Mouse (Mus musculus) hindbrain, embryonic 15.5 days (tissue): ENCODE results near the gene Cenps. TPM values are rescaled to one million over a fixed set of nuclear protein-coding genes. Genes with fewer than 3 reads are reported as not detected.
A peak's percentile ranks its signal among the peaks of the same experiment; 100 is the strongest.

Experiments
- ATAC-seq: fragments of 200-750 bp; cut with Nextera tagmentation; 2 replicates; pipeline ENCODE4 v1.8.0; 2017; ENCODE audit warnings: low read depth, moderate number of reproducible peaks, moderate TSS enrichment; ENCODE audit not compliant: low FRiP score
- H3K27ac ChIP-seq: fragments of 300-500 bp; sonication (generic); replicated peaks from 2 replicates; pipeline ENCODE4 v1.5.1; 2015; ENCODE audit warnings: mild to moderate bottlenecking, inconsistent platforms
- H3K27me3 ChIP-seq: fragments of 300-500 bp; sonication (generic); 2 replicates; pipeline ENCODE4 v1.6.1; 2015; ENCODE audit warnings: control low read depth, inconsistent platforms
- H3K36me3 ChIP-seq: fragments of 300-500 bp; sonication (generic); 2 replicates; pipeline ENCODE4 v1.6.1; 2015; ENCODE audit warnings: control low read depth, inconsistent platforms
- H3K4me1 ChIP-seq: fragments of 300-500 bp; sonication (generic); replicated peaks from 2 replicates; pipeline ENCODE4 v1.6.1; 2015; ENCODE audit warnings: control low read depth, inconsistent platforms
- H3K4me2 ChIP-seq: fragments of 300-500 bp; sonication (generic); 2 replicates; pipeline ENCODE4 v1.6.1; 2015; ENCODE audit warnings: moderate library complexity, mild to moderate bottlenecking, inconsistent platforms
- H3K4me3 ChIP-seq: fragments of 300-500 bp; sonication (generic); 2 replicates; pipeline ENCODE4 v1.5.1; 2015; ENCODE audit warnings: mild to moderate bottlenecking, inconsistent platforms
- H3K9ac ChIP-seq: fragments of 300-500 bp; sonication (generic); 2 replicates; pipeline ENCODE4 v1.6.1; 2015; ENCODE audit warnings: inconsistent platforms
- H3K9me3 ChIP-seq: fragments of 300-500 bp; sonication (generic); 2 replicates; pipeline ENCODE4 v1.6.1; 2016; ENCODE audit warnings: control low read depth, inconsistent platforms
- WGBS: fragments of 180-500 bp; shearing (Covaris S2); methylation state at CpG from one replicate; pipeline ENCODE4 v1.1.7; 2015; 5-methylcytosine and 5-hydroxymethylcytosine counted together
- polyA plus RNA-seq: library from polyadenylated mRNA; unstranded; fragments of >200 nt; fragmentation: Nextera tagmentation; extraction: Ambion mirVana; gene quantifications from 2 replicates; pipeline ENCODE4 v1.2.1, GENCODE M21; 2015

Cenps gene
- polyA plus RNA-seq, 1 experiment from 2014 or later = 18.8 TPM

DNA sequence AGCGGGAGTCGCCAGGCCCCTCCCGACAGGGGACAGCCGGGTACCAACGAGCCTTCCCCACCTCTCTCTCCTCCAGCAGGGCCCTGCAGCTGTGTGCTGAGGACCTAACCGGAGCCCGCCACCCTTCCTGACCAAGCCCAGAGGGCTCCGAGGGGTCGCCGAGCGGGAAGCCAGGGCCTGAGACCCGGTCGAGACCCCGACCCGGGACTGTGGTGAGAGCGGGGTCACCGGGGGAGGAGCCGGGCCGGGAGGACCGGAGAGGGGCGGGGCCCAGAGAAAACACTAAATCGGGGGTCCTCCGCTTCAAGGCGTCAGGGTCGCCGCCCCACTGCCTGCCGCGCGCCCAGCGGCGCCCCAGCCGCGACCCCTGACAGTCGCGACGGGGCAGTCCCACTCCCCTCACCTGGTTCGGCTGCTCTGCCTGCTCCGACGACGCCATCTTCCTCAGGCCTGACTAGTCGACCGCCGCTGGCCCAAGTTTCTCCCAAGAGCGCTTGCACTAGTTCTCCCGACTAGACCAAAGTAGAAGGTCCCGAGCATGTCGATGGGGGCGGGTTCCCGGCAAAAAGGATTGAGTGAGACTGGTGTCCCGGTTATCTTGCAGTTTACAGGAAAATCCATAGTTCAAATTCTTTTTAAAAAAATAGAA, 37.9 kb downstream of the Cenps start, which contains the start of gene Pex14:
TSS of gene Pex14 (minus strand) at position 508 of the 649 bp plus-strand sequence.
- Histone ChIP-seq H3K9me3 (no peaks in the 10 kb centered on the region), H3K36me3 (no peaks in the 10 kb centered on the region), H3K4me3 (peak within 1 kb of the TSS; percentile 97), H3K27me3 (no peaks in the 10 kb centered on the region), H3K27ac (peak within 1 kb of the TSS; percentile 65), H3K9ac (peak within 1 kb of the TSS; percentile 91), H3K4me2 (peak within 1 kb of the TSS; percentile 97), H3K4me1 (peaks cover 17% of the 10 kb centered on the region)
- under 1% methylated on average over 50 of the region's 50 CpGs for WGBS
- ATAC-seq = peak; percentile 78

DNA sequence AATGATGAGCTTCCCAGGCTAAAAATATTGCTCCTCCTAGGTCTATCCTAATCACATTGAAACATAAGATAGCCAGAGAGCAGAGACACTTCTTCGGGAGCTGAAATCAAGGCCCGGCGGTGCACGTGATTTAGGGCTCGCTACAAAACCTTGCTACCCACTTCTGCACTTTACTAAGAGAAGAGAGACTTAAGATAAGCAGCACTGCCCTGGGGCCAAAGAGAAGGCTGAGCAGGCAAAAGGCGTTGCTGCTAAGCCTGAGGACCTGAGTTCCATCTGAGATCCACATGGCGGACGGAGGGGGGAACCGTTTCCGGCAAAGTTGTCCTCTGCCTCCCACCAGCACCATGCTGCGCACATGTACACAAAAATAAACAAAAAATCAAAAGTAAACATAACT, 38.9 kb downstream of the Cenps start:
- WGBS = 27% methylated on average over 11 of the region's 11 CpGs
- Histone ChIP-seq H3K4me2 (peak overlapping the region; percentile 97), H3K9me3 (no peaks in the 10 kb centered on the region), H3K4me1 (peaks cover 16% of the 10 kb centered on the region), H3K4me3 (peak overlapping the region; percentile 97), H3K27ac (no peak overlapping the region), H3K27me3 (no peaks in the 10 kb centered on the region), H3K9ac (peak overlapping the region; percentile 91), H3K36me3 (peaks cover 6% of the 10 kb centered on the region; the same call in 1 of the 2 replicates)
- no peak for ATAC-seq

DNA sequence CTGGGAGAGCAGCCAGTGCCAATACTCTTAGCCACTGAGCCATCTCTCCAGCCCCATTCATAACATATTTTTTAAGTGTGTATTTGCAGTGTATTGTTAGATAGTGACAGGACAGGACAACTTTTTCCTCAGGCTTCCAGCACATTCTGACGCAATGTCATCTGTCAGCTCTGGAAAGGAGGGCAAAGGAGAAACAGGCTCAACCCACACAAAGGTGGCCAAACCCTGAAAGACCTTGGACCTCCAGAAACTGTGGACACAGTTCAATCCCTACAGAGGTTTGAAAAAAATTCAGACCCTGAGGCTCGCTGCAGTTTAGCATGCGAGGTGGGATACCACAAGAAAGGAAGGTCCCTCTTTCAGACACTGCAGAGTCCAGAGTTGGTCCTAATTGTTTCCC, 39.5 kb downstream of the Cenps start:
- Histone ChIP-seq H3K27me3 (no peaks in the 10 kb centered on the region), H3K27ac (no peak overlapping the region), H3K36me3 (peaks cover 9% of the 10 kb centered on the region; the same call in 1 of the 2 replicates), H3K9ac (no peak overlapping the region), H3K4me1 (peaks cover 16% of the 10 kb centered on the region), H3K4me2 (peak overlapping the region; percentile 97; the same call in 1 of the 2 replicates), H3K9me3 (no peaks in the 10 kb centered on the region), H3K4me3 (no peak overlapping the region)
- ATAC-seq = no peak
- 87% methylated on average over 3 of the region's 3 CpGs for WGBS

DNA sequence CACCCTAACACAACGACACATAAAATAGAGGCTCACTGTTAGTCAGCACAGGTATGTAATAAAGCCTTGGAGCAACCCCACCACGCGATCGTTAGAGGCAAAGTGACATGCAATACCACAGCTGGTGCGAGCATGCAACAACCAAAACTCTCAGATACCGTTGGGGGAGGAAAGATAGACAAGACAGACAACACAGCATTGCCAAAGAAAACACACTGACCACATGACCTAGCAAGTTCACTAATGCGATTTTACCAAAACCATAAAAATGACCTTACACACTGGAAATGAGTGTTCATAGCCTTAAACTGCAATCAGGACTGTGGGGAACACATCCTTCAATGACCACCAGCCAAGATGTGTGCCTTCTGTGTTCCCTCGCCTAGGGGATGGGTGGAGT, 46.1 kb downstream of the Cenps start:
- Histone ChIP-seq H3K4me1 (no peaks in the 10 kb centered on the region), H3K4me3 (no peak overlapping the region), H3K4me2 (no peak overlapping the region), H3K9me3 (no peaks in the 10 kb centered on the region), H3K27me3 (no peaks in the 10 kb centered on the region), H3K9ac (no peak overlapping the region), H3K36me3 (peaks cover 9% of the 10 kb centered on the region; the same call in 1 of the 2 replicates), H3K27ac (no peak overlapping the region)
- 89% methylated on average over 8 of the region's 8 CpGs for WGBS
- no peak for ATAC-seq

DNA sequence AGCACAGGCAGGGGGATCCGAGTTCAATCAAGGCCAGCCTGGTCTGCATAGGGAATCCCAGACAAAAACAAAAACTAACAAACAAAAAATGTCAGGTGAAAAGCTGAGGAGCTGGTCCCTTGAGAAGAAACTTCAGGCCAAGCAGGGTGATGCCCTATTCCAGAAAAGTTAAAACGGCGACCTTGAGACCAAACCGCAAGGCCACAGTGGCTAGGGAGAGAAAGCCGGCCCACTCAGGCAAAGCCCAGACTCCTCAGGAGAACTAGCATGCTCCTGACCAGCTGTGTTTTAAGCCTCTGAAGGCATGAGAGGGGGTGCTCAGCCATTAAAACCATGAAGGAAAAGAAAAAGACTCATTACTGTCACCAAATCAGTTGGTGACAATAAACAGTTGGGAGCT, 52.0 kb downstream of the Cenps start:
- H3K9me3 ChIP-seq = no peaks in the 10 kb centered on the region
- WGBS = 83% methylated on average over 5 of the region's 5 CpGs
- H3K4me3 ChIP-seq = no peak overlapping the region
- no peak for ATAC-seq
- H3K36me3 ChIP-seq = no peaks in the 10 kb centered on the region
- H3K27ac ChIP-seq = no peak overlapping the region
- H3K27me3 ChIP-seq = no peaks in the 10 kb centered on the region
- peaks cover 12% of the 10 kb centered on the region for H3K4me1 ChIP-seq
- no peak overlapping the region for H3K9ac ChIP-seq
- no peak overlapping the region for H3K4me2 ChIP-seq

DNA sequence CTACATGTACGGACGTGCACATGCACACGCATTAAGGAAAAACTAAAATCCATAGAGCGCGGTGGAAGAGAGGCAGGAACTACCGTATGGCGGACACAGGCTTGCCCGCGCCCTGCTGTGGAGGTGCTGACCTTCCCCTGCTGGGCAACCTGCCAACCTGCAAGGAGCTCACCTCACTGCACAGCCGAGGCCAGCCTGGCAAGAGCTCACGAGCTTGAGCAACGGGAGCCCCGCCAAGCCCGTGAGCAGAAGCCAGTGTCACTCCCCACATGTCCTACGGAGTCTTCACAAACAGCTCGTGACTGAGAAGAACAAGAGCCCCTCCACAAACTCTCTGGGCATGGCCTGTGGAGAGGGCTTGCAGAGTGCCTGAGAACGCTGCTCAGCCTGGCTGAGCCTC, 55.9 kb downstream of the Cenps start:
- H3K4me3 ChIP-seq = no peak overlapping the region
- WGBS = 59% methylated on average over 17 of the region's 17 CpGs
- H3K27ac ChIP-seq = no peak overlapping the region
- H3K27me3 ChIP-seq = no peaks in the 10 kb centered on the region
- peaks cover 13% of the 10 kb centered on the region for H3K4me1 ChIP-seq
- no peaks in the 10 kb centered on the region for H3K9me3 ChIP-seq
- no peaks in the 10 kb centered on the region for H3K36me3 ChIP-seq
- ATAC-seq = peak; percentile 69; the same call in 1 of the 2 replicates
- no peak overlapping the region for H3K9ac ChIP-seq
- H3K4me2 ChIP-seq = no peak overlapping the region

DNA sequence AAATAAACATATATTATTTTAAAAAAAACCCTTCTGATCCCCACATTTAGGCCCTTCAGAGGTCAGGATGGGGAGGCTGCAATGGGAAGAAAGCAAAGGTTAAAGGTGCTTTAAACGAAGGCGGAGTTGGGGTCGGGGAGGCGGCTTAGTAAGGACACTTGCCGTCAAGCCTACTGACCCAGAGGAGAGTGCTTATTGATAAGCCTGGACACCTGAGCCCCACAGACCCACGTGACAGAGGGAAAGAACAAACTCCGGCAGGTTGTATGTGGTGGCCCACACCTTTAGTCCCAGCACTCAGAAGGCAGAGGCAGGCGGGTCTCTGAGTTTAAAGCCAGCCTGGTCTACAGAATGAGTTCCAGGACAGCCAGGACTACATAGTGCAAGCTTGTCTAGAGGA, 57.3 kb downstream of the Cenps start:
- no peak overlapping the region for H3K4me2 ChIP-seq
- peaks cover 22% of the 10 kb centered on the region for H3K4me1 ChIP-seq
- no peak overlapping the region for H3K27ac ChIP-seq
- H3K36me3 ChIP-seq = no peaks in the 10 kb centered on the region
- H3K4me3 ChIP-seq = no peak overlapping the region
- H3K27me3 ChIP-seq = no peaks in the 10 kb centered on the region
- WGBS = 93% methylated on average over 8 of the region's 8 CpGs
- no peaks in the 10 kb centered on the region for H3K9me3 ChIP-seq
- no peak for ATAC-seq
- H3K9ac ChIP-seq = no peak overlapping the region

DNA sequence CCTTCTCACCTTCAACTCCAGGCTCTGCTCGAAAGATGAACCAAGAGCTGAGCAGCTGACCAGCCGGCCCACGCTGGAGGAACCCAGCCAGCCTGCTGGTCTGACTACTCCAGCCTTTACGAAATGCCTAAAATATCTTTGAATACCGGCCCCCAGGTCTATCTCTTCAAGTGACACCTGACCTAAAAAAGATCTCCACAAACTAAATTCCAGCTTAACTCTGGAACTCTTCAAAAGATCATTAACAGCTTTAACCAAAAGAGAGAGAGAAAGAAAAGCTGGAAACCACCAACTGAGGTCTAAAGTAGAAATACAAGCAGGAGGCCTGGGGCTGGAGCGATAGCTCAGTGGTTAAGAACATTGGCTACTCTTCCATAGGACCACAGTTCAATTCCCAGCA, 57.8 kb downstream of the Cenps start:
- 90% methylated on average over 6 of the region's 6 CpGs for WGBS
- Histone ChIP-seq H3K4me3 (no peak overlapping the region), H3K4me2 (no peak overlapping the region), H3K9ac (no peak overlapping the region), H3K4me1 (peaks cover 22% of the 10 kb centered on the region), H3K27ac (no peak overlapping the region), H3K9me3 (no peaks in the 10 kb centered on the region), H3K27me3 (no peaks in the 10 kb centered on the region), H3K36me3 (no peaks in the 10 kb centered on the region)
- ATAC-seq = no peak

DNA sequence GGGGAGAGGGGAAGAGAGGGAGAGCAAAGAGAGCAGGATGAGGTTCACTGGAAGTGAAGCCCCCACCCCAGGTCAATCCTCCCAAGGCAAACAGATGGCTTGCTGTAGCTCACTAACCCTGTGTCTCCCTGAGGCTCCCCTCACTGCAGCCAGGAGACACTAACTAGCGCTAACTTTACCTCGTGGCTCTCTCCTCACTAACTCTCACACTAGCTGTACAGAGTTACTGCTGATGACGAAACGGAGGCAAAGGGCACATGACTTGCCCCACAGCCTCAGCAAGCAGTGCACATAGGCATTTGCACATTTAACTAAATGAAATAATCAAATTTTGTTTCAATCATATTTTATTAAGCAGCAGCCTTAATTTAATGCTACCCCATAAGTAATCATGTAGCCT, 59.2 kb downstream of the Cenps start:
- 61% methylated on average over 4 of the region's 4 CpGs for WGBS
- ATAC-seq = no peak
- H3K4me1 ChIP-seq = peaks cover 22% of the 10 kb centered on the region
- no peak overlapping the region for H3K4me3 ChIP-seq
- no peaks in the 10 kb centered on the region for H3K36me3 ChIP-seq
- H3K9me3 ChIP-seq = no peaks in the 10 kb centered on the region
- no peak overlapping the region for H3K27ac ChIP-seq
- H3K27me3 ChIP-seq = no peaks in the 10 kb centered on the region
- no peak overlapping the region for H3K4me2 ChIP-seq
- no peak overlapping the region for H3K9ac ChIP-seq

Other genes starting within 250 kb of the Cenps start
- 54.4 and 61.9 TPM in 2 replicates for gene Pex14, start 37.8 kb downstream of the Cenps start, polyA plus RNA-seq
- 23.7 and 25.5 TPM in 2 replicates for gene Dffa, start 33.5 kb downstream of the Cenps start, polyA plus RNA-seq
- gene Cort, start 10.9 kb downstream of the Cenps start, polyA plus RNA-seq = 0.23 and 0.59 TPM in 2 replicates
- gene Pgd, start 29.1 kb upstream of the Cenps start, polyA plus RNA-seq = 114 and 119 TPM in 2 replicates
- 123 and 135 TPM in 2 replicates for gene Kif1b, start 170.1 kb upstream of the Cenps start, polyA plus RNA-seq